Mouse (Mus musculus): ENCODE data around the gene Retsat.

DNA sequence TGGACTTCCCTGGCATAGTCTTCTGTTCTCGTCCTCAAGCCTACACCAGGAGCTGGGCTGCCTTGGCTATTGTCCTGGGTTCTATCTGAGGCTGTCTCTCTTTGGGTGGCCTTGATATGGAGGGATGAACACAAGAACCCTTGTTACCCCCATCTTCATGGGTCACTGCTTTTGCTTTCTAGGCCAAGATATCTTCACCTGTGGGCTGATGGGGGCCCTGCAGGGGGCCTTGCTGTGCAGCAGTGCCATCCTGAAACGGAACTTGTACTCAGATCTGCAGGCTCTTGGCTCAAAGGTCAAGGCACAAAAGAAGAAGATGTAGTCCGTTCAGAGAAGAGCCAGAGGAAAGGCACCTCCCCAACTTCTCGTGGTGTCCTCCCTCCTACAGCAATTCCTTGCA lies 8.8 kb downstream of the Retsat start:
- TF ChIP-seq CTCF (conservative IDR thresholded peaks at IDR 0.05 in 1 of 2, IDR thresholded peaks at IDR 0.05 in 1 of 2; ENCODE audit: low read depth in 2 of 2, low read length in 2 of 2) (no peak), EP300 (IDR thresholded peaks at IDR 0.05; ENCODE audit: low read length) (no peak), TCF12 (IDR thresholded peaks at IDR 0.05; ENCODE audit: low read depth, low read length) (no peak), POLR2A (IDR thresholded peaks at IDR 0.05; ENCODE audit: low read depth, low read length) (no peak), UBTF (IDR thresholded peaks at IDR 0.05; ENCODE audit: low read depth, low read length) (no peak), USF1 (IDR thresholded peaks at IDR 0.05; ENCODE audit: low read depth, low read length) (no peak), ELF1 (IDR thresholded peaks at IDR 0.05; ENCODE audit: low read depth, low read length) (no peak), MYC (IDR thresholded peaks at IDR 0.05; ENCODE audit: low read depth, low read length) (no peak)

Measured in CH12.LX (cell line).